Mouse (Mus musculus) fat pad, adult 2 months (tissue): ENCODE data around the gene Gm21981.

Experiments
- DNase-seq: peaks from one replicate; pipeline ENCODE4 v3.0.0-alpha.2; 2011; ENCODE audit warnings: low read depth, low spot score; ENCODE audit errors: extremely low read depth

Gm21981 gene

DNA sequence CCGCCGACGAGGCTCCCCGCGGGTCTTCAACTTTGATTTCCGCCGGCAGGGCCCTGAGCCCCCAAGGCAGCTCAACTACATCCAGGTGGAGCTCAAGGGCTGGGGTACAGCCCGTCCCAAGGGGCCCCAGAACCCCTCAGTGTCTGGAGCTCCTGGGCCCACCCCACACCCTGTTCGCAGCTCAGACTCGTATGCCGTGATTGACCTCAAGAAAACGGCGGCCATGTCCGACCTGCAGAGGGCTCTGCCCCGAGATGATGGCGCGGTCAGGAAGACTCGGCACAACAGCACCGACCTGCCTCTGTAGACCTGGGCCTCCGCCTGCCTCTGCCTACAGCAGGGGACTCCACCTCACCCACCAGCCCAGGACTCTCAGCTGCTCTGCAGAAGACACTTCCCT lies 9.3 kb upstream of the Gm21981 start:
- no peak for DNase-seq

DNA sequence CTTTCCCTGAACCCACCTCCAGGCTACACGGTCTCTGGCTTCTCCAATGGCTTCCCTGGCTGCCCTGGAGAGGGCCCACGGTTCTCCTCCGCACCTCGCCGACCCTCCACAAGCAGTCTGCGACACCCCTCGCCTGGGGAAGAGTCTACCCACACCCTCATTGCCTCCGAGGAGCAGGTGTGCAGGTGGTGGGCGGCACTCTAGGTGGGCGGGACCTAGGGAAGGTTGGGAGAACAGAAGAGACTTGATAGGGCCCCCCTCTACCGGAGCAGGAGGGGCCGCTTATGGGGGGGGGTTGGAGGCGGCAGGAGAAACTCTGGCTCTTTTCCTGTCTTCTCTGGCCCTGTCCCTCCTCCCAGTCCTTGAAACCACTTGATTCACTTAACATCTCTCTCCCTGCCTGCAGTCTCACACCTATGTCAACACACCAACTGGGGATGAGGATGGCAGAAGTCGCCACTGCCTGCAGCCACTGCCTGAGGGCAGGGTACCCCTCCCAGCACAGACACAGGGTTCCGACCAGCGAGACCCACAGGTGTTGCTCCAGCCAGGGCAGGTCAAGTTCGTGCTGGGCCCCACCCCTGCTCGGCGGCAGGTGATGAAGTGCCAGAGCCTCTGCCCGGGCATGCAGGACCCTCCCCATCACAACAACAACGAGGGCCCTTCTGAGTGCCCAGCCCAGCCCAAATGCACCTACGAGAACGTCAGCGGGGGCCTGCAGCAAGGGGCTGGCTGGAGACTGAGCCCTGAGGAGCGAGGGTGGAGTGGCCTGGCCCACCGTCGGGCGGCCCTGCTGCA lies 8.5 kb upstream of the Gm21981 start:
- no peak for DNase-seq

DNA sequence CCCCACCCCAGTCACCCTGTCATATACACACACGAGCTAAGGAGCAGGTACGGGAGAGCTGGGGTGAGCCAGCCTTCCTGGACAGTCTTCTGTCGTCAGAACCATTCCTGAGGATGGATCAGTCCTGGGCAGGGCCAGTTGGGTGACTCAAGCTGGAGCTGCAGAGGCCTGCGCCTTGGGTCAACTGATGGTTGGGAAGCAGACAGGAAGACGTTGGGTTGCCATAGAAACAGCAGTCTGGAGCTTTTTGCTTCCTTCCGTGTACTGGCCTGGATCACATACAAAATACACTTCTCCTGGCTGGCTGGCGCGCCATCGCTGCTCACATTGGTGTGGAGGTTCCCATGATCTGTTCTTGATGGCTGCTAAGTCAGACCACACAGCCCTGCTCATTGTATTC lies 7.5 kb upstream of the Gm21981 start:
- DNase-seq: no peak

DNA sequence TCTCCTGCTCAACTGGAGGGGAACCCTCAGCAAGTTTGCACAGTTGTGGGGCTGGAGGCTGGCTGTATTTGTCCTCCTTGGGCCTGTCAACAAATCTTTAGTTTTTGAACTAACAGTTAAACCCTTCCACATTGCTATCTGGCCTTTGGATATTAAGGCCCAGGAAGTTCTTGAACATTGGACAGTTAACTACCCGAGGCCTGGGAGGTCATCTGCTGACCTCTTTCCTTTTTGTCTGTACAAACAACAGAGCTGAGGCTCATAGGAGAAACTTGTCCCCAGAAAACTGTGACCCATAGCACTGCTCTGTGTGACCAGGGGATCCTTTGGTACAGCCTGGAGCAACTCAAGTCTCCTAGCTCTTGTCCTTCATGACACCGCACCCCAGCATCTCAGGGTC lies 4.8 kb upstream of the Gm21981 start:
- no peak for DNase-seq

DNA sequence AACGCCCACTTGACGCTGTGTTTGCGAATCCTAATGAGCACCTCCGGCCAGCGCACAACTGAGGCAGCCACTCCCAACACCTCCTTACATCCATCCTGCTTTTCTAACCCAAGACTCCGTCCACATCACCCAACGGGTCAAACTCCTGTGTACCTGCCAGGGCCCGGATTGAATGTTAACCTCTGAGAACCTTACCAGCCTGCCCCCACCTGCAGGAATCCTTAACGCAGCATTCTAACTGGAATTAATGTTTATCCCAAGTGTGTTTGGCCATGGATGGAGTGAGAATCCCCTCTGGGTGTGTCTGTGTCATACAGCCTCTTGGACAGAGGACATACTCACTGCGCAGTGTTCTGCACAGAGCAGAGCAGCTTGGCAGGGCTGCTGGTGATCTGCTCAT lies 3.9 kb upstream of the Gm21981 start:
- no peak for DNase-seq

DNA sequence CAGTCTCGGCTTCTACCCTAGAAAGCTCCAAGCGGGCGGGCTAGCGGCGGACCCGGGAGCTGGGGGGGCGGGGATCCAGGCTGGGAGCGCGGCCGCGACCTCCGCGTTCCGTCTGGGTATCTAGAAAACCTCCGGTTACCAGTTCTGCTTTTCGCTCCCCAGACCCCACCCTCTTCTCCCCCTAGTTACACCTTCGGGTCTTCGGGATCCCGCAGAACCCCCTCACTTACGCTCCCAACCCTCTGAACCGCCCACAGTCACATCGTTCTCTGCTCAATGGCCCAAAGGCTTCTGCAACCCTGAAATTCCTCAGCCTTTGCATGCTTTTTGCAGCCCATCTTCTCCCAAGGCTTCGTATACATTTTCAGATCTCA lies 1.1 kb upstream of the Gm21981 start:
- DNase-seq: no peak

DNA sequence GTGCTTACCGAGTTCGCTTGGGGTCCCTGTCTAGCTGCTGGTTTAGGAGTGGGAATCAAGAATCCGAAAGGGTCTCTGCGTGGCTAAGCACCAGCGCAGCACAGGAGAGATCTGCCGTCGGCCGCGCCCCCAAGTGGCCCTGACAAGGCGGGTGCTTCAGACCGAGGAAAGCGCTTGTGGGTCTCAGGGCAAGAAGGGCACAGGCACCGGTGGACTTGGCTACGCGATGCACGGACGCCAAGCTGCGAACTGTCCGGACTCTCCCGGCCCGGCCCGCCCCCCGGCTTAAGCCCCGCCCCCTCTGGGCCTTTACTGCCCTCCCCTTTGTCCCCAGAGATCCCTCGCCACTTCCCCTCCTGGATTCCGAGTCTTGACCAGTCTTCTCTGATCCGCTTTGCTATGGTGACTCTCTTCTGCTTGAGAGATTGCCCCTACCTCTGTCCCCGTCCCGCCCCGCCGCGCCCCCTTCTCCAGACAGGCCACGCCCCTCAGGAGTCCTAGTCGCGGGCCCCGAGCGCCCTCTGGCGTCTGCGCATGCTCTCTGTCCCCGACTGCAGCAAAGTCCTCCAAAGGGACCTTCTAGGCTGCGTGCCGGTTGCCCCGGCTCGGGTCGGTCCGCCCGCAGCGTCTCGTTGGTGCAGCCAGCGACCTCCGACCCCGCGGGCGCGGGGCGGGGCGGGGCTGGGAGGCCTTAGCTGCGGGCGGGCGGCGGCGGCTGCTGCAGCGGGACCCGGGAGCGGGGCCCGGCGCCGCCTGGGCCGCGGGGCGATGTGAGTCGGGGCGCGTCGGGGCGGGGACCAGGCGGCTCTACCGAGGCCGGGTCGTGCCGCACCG lies 465 bp upstream of the Gm21981 start, which contains the start of gene Prickle4:
TSS of gene Prickle4 (minus strand) at position 234 of the 834 bp plus-strand sequence.
- no peak for DNase-seq

DNA sequence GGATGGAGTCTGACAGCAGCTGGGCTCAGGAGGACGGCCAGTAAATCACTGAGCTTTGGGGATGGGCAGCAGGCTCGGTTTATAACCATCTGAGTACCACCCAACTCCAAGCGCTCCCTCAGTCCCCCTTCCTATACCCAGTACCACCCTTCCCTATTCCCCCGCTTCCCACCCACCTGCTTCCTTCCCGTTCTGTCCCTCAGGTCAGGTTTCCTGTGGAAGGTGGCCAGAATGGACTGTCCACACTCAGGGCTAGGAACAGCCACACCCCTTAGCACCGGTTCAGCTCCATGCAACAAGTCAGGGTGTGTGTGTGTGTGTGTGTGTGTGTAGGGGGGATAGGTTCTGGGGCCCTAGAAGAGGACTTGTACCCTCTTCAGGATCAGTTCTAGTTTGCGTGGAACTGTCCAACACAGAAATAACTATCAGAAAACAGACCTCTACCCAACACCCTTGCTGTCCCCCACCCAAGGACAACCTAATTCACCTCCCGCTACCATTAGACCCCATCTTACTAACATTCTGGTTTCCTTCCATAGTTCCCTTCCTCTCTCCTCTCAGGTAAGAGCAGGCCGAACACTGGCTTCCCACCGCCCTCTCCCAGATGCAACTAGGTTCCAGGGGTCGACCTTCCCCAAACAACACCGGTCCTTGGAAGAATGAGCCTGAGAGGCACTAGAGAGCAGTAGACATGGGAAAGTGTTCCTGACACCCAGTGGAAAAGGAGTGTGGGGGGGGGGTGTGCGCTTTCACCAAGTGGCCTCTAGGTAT lies 399 bp downstream of the Gm21981 start:
- DNase-seq: no peak

DNA sequence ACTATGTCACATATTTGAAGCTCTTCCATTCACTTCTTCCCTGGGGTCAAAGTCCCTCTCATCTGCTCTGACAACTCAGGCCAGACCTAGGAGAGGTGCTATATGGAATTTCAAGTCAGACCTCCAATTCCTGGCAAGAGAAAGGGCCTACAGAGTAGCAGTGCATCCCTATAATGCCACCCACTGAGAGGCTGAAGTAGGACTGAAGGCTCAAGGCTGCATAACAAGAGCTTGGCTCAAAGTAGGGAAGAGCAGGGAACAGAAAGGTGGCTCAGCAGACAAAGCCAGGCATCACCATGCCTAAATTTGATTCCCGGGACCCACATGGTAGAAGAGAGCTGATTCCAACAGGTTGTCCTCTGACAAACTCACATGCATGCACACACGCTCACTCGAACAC lies 2.6 kb downstream of the Gm21981 start:
- no peak for DNase-seq

DNA sequence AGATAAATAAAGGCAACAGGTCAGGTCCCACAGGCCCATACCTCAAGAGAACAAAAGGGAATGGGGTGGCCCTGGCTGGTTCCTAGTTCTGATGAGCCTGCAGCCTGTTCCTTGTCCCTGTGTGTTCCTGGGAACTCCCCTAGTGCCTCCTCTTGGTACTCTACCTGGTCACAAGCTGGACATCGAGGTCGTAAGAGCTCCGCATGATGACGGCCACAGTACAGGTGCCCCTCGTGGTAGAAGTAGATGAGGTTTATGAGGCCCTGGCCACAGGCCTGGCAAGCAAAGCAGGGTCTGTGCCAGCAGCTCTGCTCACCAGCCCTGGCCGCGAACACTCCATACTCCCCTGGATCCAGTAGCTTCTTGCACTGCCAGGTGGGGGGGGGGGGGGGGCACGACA lies 4.4 kb downstream of the Gm21981 start:
- no peak for DNase-seq

DNA sequence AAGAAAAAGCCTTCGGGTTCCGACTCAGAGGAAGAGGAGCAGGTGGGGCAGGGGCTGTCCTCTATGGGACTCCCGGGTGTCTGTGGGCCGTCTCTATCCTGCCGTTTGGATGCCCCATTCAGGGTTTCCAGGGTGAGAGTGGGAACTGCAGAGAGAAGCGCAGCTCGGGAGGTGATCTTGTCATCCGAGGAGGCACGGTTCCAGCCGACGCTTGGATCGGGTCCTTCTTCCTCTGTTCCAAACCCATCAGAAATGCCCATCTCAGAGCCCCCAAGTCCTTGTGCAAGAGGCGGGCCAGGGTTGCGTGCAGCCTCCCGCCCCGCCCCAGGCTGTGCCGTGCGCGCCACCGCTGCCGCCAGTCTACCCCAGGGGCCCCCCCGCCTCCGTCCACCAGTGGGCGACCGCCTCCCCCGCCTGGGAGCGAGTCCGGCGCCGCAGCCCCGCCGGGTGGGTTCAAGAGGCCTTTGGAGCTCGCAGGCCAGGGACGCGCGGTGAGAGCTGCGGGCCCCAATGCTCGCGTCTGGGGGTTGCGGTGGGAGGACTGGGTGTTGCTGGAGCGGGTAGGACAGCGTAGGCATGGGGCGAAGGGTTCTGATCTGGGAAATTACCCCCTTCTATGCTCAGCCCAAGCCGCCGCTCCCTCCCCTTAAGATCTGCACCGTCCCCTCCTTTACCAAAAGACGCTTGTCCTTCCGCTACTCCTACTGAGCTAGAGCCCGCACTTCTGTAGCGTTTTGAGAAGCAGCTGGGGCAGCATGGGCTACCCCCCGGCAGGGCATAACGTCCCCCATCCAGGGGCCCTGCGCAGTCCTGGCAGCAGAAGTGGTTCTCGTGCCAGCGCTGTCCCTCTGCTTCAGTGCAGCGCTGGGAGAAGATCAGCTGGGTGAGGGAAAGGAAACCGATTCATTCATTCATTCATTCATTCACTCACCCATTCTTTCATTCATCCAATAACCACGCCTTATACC lies 5.4 kb downstream of the Gm21981 start, which contains the start of gene Frs3:
TSS of gene Frs3 (plus strand) at position 423 of the 968 bp plus-strand sequence.
- DNase-seq: no peak

DNA sequence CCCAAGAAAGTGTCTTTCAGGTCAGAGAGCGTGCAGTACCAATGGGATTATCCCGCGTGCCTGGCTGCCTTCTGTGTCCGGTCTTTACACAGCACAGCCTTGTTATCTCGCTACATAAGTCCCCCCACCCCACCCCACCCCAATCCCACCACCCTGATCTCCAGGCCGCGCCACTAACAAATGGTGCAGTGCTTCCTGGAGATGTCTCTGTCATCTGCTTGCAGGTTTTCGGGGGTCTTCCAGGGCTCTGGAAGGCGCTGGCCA lies 6.0 kb downstream of the Gm21981 start, which contains the start of gene Tomm6:
TSS of gene Tomm6 (minus strand) at position 43 of the 264 bp plus-strand sequence.
- DNase-seq: no peak

DNA sequence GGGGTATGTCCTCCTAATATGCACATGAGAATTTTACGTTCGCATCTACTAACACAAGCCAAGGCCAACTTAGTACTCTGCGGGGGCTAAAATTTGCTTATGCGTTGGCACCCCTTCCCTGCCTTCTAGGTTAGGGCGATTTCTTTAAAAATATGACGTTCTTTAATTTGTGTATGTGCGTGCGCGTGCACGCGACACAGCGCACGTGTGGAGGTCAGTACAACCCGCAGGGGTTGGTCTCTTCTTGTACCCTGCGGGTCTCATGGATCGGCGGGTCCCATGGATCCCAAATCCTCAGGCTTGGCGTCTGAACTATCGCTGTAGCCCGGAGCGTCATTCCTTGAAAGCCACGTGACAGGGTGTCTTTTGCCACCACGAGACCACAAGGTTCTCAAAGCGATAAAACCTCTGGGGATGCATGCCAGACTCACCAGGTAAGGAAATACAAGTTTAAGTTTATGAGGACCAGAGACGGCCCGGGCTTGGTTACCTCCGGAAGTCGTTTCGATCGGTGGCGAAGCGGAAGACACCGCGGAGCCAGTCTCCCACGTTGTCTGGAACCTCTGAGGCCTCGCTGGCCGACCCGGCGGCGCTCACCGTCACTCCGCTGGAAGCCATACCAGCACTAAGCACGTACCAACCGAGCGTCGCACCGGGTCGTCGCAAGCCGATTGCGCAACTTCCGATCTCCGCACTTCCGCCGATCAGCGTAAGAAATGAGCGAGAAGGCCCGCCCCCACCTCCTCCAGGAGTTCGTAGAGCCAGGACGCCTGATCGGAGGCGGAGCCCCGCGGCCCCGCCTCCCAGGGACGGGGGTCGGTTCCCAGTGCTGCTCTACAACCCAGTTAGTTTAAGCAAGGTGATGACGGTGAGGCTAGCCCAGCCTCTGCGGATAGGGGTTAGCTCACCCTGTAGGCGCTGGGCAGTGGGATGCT lies 6.6 kb downstream of the Gm21981 start:
- peak; percentile 71 for DNase-seq

DNA sequence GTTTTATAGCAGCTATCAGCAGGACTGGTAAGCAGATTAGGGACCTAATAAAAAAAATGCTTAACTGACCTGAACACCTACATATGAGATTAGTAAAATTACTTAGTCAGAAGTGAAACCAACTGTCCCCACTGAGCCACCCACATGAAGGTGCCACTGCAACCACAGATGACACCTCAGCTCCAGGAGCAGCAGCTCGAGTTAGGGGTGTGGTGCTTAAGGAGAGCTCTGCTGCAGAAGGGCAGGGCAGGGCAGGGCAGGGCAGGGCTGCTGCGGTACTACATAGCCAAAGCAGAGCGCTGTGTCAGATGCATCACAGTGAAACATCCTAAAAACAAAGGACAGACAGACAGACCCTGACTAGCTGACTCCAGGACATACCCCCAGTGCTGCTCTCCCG lies 11.4 kb downstream of the Gm21981 start:
- no peak for DNase-seq

DNA sequence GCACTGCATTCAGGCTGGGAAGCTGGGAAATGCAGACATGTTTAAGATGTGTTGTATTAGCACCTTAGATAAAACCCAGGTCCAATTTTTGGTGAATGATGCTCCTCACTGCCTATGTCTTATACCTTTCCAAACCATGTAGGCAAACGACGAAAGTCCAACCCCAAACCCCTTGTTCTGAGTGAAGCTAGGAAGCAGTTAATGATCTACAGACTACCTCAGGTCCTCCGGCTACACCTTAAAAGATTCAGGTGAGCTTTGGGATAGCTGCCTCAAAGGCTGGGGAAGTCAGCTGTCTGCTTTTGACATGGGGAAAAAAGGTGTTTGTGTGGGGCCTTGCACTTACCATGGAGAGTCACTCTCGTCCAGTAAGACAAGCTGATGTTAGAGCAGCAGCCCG lies 15.6 kb downstream of the Gm21981 start:
- DNase-seq: no peak

DNA sequence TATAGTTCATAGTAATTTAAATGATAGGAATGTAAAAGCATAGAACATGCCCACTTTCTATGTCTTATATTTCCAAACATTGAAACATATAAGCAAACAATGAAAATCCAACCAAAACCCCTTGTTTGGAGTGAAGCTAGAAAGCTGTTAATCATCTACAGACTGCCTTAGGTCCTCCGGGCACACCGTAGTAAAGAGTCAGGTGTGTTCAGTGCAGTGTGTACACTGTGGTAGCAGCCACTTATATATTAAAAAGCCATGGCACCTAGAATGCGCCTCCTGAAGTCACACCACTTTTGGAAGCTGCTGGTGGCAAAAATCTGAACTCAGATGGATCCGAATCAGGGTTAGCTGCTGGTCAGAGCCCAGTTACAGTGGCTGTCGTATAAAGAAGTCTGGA lies 16.0 kb downstream of the Gm21981 start:
- no peak for DNase-seq

DNA sequence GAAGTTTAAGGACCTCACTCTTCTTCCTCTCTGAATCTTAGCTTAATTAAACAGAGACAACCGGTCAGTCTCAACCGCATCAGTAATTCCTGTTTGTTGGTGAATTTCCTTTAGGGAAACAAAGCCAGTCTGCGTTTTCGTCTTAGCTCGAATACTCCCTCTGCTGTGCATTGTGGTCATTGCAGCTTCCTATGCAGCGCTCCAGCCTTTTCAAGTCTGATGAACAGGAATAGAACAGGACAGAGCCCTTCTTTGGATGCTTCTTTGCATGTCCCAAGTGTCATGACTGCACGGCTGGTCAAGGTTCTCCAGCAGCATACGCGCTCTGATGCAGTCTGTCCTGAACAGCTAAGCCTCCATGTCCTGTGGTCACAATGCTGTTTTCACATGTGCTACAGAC lies 17.7 kb downstream of the Gm21981 start:
- no peak for DNase-seq

DNA sequence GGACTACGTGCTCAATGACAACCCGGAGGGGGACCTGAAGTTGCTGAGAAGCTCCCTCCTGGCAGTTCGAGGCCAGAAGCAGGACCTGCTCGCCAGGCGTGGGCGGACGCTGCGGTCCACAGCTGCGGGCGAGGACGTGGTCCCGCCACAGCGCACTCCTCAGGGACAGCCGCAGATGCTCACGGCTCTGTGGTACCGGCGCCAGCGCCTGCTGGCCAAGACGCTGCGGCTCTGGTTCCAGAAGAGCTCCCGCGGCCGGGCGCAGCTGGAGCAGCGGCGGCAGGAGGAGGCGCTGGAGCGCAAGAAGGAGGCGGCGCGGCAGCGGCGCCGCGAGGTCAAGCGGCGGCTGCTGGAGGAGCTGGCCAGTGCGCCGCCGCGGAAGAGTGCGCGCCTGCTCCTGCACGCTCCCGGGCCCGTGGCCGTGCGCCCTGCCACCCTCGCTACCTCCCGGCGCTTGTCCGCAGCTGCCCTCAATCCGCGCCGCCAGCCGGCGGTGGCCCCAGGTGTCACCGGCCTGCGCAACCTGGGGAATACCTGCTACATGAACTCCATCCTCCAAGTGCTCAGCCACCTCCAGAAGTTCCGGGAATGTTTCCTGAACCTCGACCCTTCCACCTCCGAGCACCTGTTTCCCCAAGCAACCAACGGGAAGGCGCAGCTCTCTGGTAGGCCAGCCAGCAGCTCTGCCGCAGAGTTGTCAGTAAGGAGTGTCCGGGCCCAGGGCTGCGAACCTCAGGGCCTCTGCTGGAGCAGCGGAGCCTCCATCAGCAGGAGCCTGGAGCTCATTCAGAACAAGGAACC lies 21.7 kb downstream of the Gm21981 start:
- no peak for DNase-seq

DNA sequence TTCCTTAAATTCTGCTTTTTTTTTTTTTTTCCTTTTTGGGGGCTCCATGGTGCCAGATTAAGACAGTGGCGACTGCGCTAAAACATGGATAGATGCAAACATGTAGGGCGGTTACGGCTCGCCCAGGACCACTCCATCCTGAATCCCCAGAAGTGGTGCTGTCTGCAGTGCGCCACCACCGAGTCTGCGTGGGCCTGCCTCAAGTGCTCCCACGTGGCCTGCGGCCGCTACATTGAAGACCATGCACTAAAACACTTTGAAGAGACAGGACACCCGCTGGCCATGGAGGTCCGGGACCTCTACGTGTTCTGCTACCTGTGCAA lies 22.3 kb downstream of the Gm21981 start:
- DNase-seq: no peak
